In genomic region chr16:26029424-26030012, GRCm38 (mm10) we compare ENCODE assay signal across 31 mouse cellular contexts.
A peak's percentile ranks its signal among the peaks of the same experiment; 100 is the strongest.
DNase-seq lines count a peak whose midpoint lies in the region; ATAC-seq and TF ChIP-seq lines count a peak whose summit lies in the region.
"Had no signal": no experiment of that assay in that cellular context is flagged by ENCODE, and none has a peak within 500 bp of the region (broad histone marks: within the 10 kb centered on the region; RNA-seq: fewer than 3 reads in every experiment).

No protein-coding gene starts in this region.

- H3K4me3 ChIP-seq in hindbrain, embryonic 16.5 days (ENCODE audit: low read length), result no peak overlapping the region
- no peak overlapping the region for H3K4me3 ChIP-seq in hindbrain, embryonic 11.5 days (ENCODE audit: low read depth, low read length)
- no peak overlapping the region for H3K4me3 ChIP-seq in stomach, embryonic 14.5 days (ENCODE audit: low read depth, low read length)
- H3K4me3 ChIP-seq in stomach, postnatal 0 days (ENCODE audit: low read depth, low read length), result no peak overlapping the region
- H3K4me3 ChIP-seq in heart, embryonic 11.5 days (ENCODE audit: low read depth, low read length), result no peak overlapping the region
- H3K4me3 ChIP-seq: embryonic facial prominence, embryonic 10.5 days; embryonic facial prominence, embryonic 15.5 days; gastrocnemius, adult 2 months; heart, embryonic 13.5 days; layer of hippocampus, adult 2 months; left cerebral cortex, adult 2 months; liver, embryonic 12.5 days; midbrain, embryonic 12.5 days had no signal

- WGBS in hindbrain, embryonic 16.5 days, result 30% methylated on average over 2 of the region's 2 CpGs
- WGBS in hindbrain, embryonic 11.5 days, result 52% methylated on average over 2 of the region's 2 CpGs
- 28% methylated on average over 2 of the region's 2 CpGs for WGBS in stomach, embryonic 14.5 days
- WGBS in stomach, postnatal 0 days, result 39% methylated on average over 2 of the region's 2 CpGs
- 69% methylated on average over 2 of the region's 2 CpGs for WGBS in heart, embryonic 11.5 days (ENCODE audit: insufficient replicate concordance)

- no peak for TF ChIP-seq EP300 in stomach, postnatal 0 days (optimal IDR thresholded peaks at IDR 0.05)

- H3K27me3 ChIP-seq in hindbrain, embryonic 16.5 days (replicated peaks; ENCODE audit: control insufficient read depth, insufficient read depth, low read length), result no peaks in the 10 kb centered on the region
- no peaks in the 10 kb centered on the region for H3K27me3 ChIP-seq in hindbrain, embryonic 11.5 days (ENCODE audit: control insufficient read depth, insufficient read depth, low read length)
- no peaks in the 10 kb centered on the region for H3K27me3 ChIP-seq in stomach, embryonic 14.5 days (ENCODE audit: control insufficient read depth, insufficient read depth, low read length)
- H3K27me3 ChIP-seq in stomach, postnatal 0 days (ENCODE audit: control insufficient read depth, insufficient read depth, low read length), result no peaks in the 10 kb centered on the region
- no peaks in the 10 kb centered on the region for H3K27me3 ChIP-seq in heart, embryonic 11.5 days (ENCODE audit: control insufficient read depth, insufficient read depth, low read length)
- H3K27me3 ChIP-seq: embryonic facial prominence, embryonic 15.5 days; heart, embryonic 13.5 days; liver, embryonic 12.5 days; midbrain, embryonic 12.5 days; Patski had no signal

- H3K4me2 ChIP-seq in hindbrain, embryonic 16.5 days (ENCODE audit: low read length), result no peak overlapping the region
- no peak overlapping the region for H3K4me2 ChIP-seq in hindbrain, embryonic 11.5 days (replicated peaks; ENCODE audit: low read depth, low read length)
- H3K4me2 ChIP-seq in stomach, embryonic 14.5 days (replicated peaks; ENCODE audit: low read depth, low read length), result no peak overlapping the region
- no peak overlapping the region for H3K4me2 ChIP-seq in stomach, postnatal 0 days (replicated peaks; ENCODE audit: low read depth)
- no peak overlapping the region for H3K4me2 ChIP-seq in heart, embryonic 11.5 days
- H3K4me2 ChIP-seq: embryonic facial prominence, embryonic 15.5 days; heart, embryonic 13.5 days; liver, embryonic 12.5 days; midbrain, embryonic 12.5 days had no signal

- peak; percentile 53 to 55 for DNase-seq in cerebellum, postnatal 14 days
- DNase-seq in hindbrain, embryonic 11.5 days (ENCODE audit: low spot score), result no peak
- DNase-seq in stomach, postnatal 0 days (ENCODE audit: low spot score), result no peak
- DNase-seq in frontal cortex, postnatal 14 days (ENCODE audit: low spot score in 2 of 2), result no peak
- DNase-seq: adrenal gland, postnatal 10 days; cerebellum, adult 11-12 months; cerebellum, adult 9-11 months; gastrocnemius, adult 2 months; gastrocnemius, postnatal 36 days; heart, adult 18-20 months; heart, postnatal 10 days; kidney, adult 2 months; kidney, postnatal 36 days; liver, postnatal 0 days; lung, postnatal 36 days; right cerebral cortex, adult 18-20 months; right cerebral cortex, postnatal 4 days; thymus, postnatal 14 days had no signal

- H3K4me1 ChIP-seq in hindbrain, embryonic 16.5 days (ENCODE audit: control insufficient read depth, insufficient read depth, low read depth, low read length), result peaks cover 5% of the 10 kb centered on the region
- no peaks in the 10 kb centered on the region for H3K4me1 ChIP-seq in hindbrain, embryonic 11.5 days (replicated peaks; ENCODE audit: control insufficient read depth, insufficient read depth, low read length)
- H3K4me1 ChIP-seq in stomach, embryonic 14.5 days (ENCODE audit: control insufficient read depth, insufficient read depth, low read length), result peaks cover 15% of the 10 kb centered on the region; the same call in 1 of the 2 replicates
- no peaks in the 10 kb centered on the region for H3K4me1 ChIP-seq in stomach, postnatal 0 days (replicated peaks; ENCODE audit: control insufficient read depth, insufficient read depth)
- peaks cover 7% of the 10 kb centered on the region; the same call in 1 of the 2 replicates for H3K4me1 ChIP-seq in heart, embryonic 11.5 days (ENCODE audit: control insufficient read depth, insufficient read depth, low read length)
- H3K4me1 ChIP-seq: liver, embryonic 12.5 days had no signal

- H3K9ac ChIP-seq in hindbrain, embryonic 16.5 days (ENCODE audit: low read depth, low read length), result no peak overlapping the region
- H3K9ac ChIP-seq in hindbrain, embryonic 11.5 days (ENCODE audit: low read depth, low read length), result no peak overlapping the region
- no peak overlapping the region for H3K9ac ChIP-seq in stomach, embryonic 14.5 days (replicated peaks; ENCODE audit: low read depth, low read length)
- H3K9ac ChIP-seq in stomach, postnatal 0 days (ENCODE audit: low read length), result no peak overlapping the region
- no peak overlapping the region for H3K9ac ChIP-seq in heart, embryonic 11.5 days (ENCODE audit: low read depth, low read length)
- H3K9ac ChIP-seq: embryonic facial prominence, embryonic 15.5 days; heart, embryonic 13.5 days; liver, embryonic 12.5 days; liver, postnatal 0 days; midbrain, embryonic 12.5 days had no signal

- H3K9me3 ChIP-seq in hindbrain, embryonic 16.5 days (ENCODE audit: control insufficient read depth, low read length), result no peaks in the 10 kb centered on the region; the same call in 1 of the 2 replicates
- no peaks in the 10 kb centered on the region for H3K9me3 ChIP-seq in hindbrain, embryonic 11.5 days (ENCODE audit: control insufficient read depth, low read length)
- peaks cover 4% of the 10 kb centered on the region; the same call in 1 of the 2 replicates for H3K9me3 ChIP-seq in stomach, embryonic 14.5 days (ENCODE audit: control insufficient read depth, low read depth, low read length)
- H3K9me3 ChIP-seq in stomach, postnatal 0 days (ENCODE audit: control insufficient read depth, low read length), result no peaks in the 10 kb centered on the region
- no peaks in the 10 kb centered on the region for H3K9me3 ChIP-seq in heart, embryonic 11.5 days (replicated peaks; ENCODE audit: control insufficient read depth, low read length)
- H3K9me3 ChIP-seq: embryonic facial prominence, embryonic 10.5 days; embryonic facial prominence, embryonic 15.5 days; G1E; liver, embryonic 12.5 days; midbrain, embryonic 12.5 days had no signal

- ATAC-seq in cerebellum, adult (ENCODE audit: insufficient number of reproducible peaks, low FRiP score, low TSS enrichment), result no peak
- peak; percentile 79 for ATAC-seq in hindbrain, embryonic 16.5 days
- ATAC-seq in hindbrain, embryonic 11.5 days (ENCODE audit: low FRiP score), result no peak
- no peak for ATAC-seq in stomach, embryonic 14.5 days (ENCODE audit: insufficient number of reproducible peaks, insufficient read depth, low FRiP score, low read depth)
- no peak for ATAC-seq in stomach, postnatal 0 days (ENCODE audit: low FRiP score, low TSS enrichment)
- ATAC-seq in heart, embryonic 11.5 days (replicated peaks; ENCODE audit: insufficient number of reproducible peaks, low FRiP score, low TSS enrichment), result no peak
- ATAC-seq: liver, embryonic 12.5 days; liver, postnatal 0 days; Patski had no signal

- H3K36me3 ChIP-seq in hindbrain, embryonic 16.5 days (ENCODE audit: control insufficient read depth, insufficient read depth, low read length), result no peaks in the 10 kb centered on the region
- no peaks in the 10 kb centered on the region for H3K36me3 ChIP-seq in hindbrain, embryonic 11.5 days (ENCODE audit: control insufficient read depth, insufficient read depth, low read length)
- H3K36me3 ChIP-seq in stomach, embryonic 14.5 days (ENCODE audit: control insufficient read depth, insufficient read depth, low read length), result no peaks in the 10 kb centered on the region
- H3K36me3 ChIP-seq in stomach, postnatal 0 days (ENCODE audit: control insufficient read depth, insufficient read depth, low read length), result no peaks in the 10 kb centered on the region
- H3K36me3 ChIP-seq in heart, embryonic 11.5 days (ENCODE audit: control insufficient read depth, insufficient read depth, low read length), result peaks cover 4% of the 10 kb centered on the region; the same call in 1 of the 2 replicates
- H3K36me3 ChIP-seq: embryonic facial prominence, embryonic 10.5 days; embryonic facial prominence, embryonic 15.5 days; G1E; liver, embryonic 12.5 days; midbrain, embryonic 12.5 days had no signal

- no peak overlapping the region for H3K27ac ChIP-seq in hindbrain, embryonic 16.5 days (ENCODE audit: low read depth, low read length)
- H3K27ac ChIP-seq in hindbrain, embryonic 11.5 days (ENCODE audit: low read depth, low read length), result no peak overlapping the region
- H3K27ac ChIP-seq in stomach, embryonic 14.5 days (ENCODE audit: low read length), result peak overlapping the region; percentile 45; the same call in 1 of the 2 replicates
- no peak overlapping the region for H3K27ac ChIP-seq in stomach, postnatal 0 days (replicated peaks)
- H3K27ac ChIP-seq in heart, embryonic 11.5 days (ENCODE audit: low read depth, low read length), result no peak overlapping the region
- H3K27ac ChIP-seq: embryonic facial prominence, embryonic 10.5 days; embryonic facial prominence, embryonic 15.5 days; gastrocnemius, adult 2 months; heart, embryonic 13.5 days; layer of hippocampus, adult 2 months; left cerebral cortex, adult 2 months; liver, embryonic 12.5 days; midbrain, embryonic 12.5 days had no signal

- no peak for TF ChIP-seq CTCF in stomach, postnatal 0 days (IDR thresholded peaks at IDR 0.05; ENCODE audit: low read depth)

Comparison
In these comparisons a context has a peak if more than half of its experiments do, and no peak if none do; other contexts are left out.
1. DNase-seq: peak in cerebellum, postnatal 14 days (2 of 2); none in hindbrain, embryonic 11.5 days (single experiment), stomach, postnatal 0 days (single experiment) and frontal cortex, postnatal 14 days (0 of 2).